Mouse (Mus musculus) left cerebral cortex, postnatal 10 days (tissue): ENCODE results near the gene Tyk2. TPM values are rescaled to one million over a fixed set of nuclear protein-coding genes. Genes with fewer than 3 reads are reported as not detected.
A peak's percentile ranks its signal among the peaks of the same experiment; 100 is the strongest.

Experiments used
- DNase-seq, 2 experiments: peaks; one replicate each; pipeline ENCODE4 v3.0.0; 2021 to 2022; ENCODE audit warnings: low spot score in 2 of 2, mixed read lengths in 1 of 2; ENCODE audit errors: extremely low spot score in 1 of 2
- intact Hi-C: fragments of 180-260 bp; cut with DNase I; formaldehyde crosslinking; loops from one replicate; pipeline ENCODE4 v1.15.1; 2025
- total RNA-seq, 2 experiments: library from RNA; stranded (reverse); gene quantifications; 2 replicates each; pipeline ENCODE4 v1.2.3; 2021

The Tyk2 gene
- total RNA-seq, 2 experiments from 2014 or later, result 11.2 to 13.2 TPM

GRCm38 (mm10) chr9:21125502-21126258 lies 5.4 kb downstream of the Tyk2 start:
- no peak for DNase-seq
- intact Hi-C loops, result no loop called here

- no peak for DNase-seq
- intact Hi-C loops, result no loop called here
Measured at GRCm38 (mm10) chr9:21124837-21125236, 6.2 kb downstream of the Tyk2 start.

GRCm38 (mm10) chr9:21121483-21121882 lies 9.6 kb downstream of the Tyk2 start:
- intact Hi-C loops, result no loop called here
- no peak for DNase-seq

- DNase-seq, result no peak
- intact Hi-C loops, result no loop called here
Measured at GRCm38 (mm10) chr9:21117073-21117472, 14.0 kb downstream of the Tyk2 start.

- intact Hi-C loops, result no loop called here
- DNase-seq, result no peak
Measured at GRCm38 (mm10) chr9:21115105-21115504, 15.9 kb downstream of the Tyk2 start.

- intact Hi-C loops, result no loop called here
- no peak for DNase-seq
Measured at GRCm38 (mm10) chr9:21114190-21114589, 16.9 kb downstream of the Tyk2 start.

GRCm38 (mm10) chr9:21113751-21114150 lies 17.3 kb downstream of the Tyk2 start:
- no peak for DNase-seq
- intact Hi-C loops, result no loop called here

- intact Hi-C loops, result no loop called here
- DNase-seq, result no peak
Measured at GRCm38 (mm10) chr9:21107607-21108237, 23.3 kb downstream of the Tyk2 start.

DNA sequence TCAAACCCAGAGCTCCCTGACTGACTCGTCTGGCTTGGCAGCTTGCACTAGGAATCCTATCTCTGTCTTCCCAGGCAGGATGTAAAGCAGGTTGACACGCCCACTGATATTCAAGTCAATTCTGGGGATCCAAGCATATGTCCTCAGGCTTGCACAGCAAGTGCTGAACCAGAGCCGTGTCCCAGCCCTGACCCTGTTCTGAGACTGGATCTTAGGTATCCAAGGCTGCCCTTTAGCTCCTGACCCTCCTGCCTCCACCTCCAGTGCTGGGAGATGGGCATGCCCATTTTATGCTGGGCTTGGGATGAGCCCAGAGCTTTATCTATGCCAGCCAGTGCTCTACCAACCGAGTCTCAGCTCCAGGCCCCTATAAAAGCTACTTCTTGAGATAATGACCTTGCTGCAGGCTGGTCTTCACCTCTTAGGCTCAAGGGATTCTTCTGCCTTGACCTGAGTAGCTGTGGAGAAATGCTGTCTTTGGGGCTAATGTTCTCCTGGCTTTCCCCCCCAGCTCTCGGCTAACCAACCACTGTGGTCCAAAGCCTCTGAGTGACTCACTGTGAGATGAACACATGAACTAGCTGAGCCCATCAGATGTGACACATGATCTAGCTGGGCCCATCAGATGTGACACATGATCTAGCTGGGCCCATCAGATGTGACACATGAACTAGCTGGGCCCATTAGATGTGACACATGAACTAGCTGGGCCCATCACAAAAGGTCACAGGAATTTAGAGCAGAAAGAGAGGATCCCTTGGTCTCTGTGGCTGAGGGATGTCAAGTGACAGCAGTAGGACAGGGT lies 25.1 kb downstream of the Tyk2 start:
- no peak for DNase-seq
- intact Hi-C loops, result no loop called here

DNA sequence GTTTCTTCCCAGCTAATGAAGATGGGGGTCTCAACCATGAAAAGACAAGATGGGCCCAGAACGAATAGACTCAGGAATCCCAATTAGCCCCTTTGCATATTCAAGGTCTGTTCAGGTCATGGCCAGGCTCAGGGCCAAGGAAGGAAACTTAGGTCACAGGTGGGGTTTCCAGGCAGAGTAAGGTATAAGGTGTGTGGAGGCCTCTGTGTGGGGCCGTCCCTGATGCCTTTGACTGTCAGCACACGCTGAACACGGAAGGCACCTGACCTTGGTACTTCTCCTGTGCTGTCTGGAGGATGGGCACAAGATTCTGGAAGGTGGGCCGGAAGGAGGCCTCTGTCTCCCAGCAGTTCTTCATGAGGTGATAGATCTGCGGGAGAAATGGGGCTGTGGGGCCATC lies 26.2 kb downstream of the Tyk2 start:
- intact Hi-C loops, result no loop called here
- no peak for DNase-seq

DNA sequence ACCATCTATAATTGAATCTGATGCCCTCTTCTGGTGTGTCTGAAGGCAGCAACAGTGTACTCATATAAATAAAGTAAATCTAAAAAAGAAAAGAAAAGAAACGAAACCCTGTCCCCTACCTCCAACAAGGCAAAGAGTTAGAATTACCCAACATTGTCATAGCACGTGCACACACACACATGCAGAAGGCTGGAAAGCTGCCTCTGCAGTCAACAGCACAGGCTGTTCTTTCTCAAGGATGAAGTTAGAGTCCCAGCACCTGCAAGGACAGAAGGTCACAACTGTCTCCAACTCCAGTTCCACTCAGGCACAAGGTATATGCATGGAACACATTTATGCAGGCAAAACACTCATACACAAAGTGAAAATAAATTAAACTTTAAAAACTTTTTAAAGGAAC lies 29.0 kb downstream of the Tyk2 start:
- DNase-seq, result no peak
- intact Hi-C loops, result no loop called here

- intact Hi-C loops, result no loop called here
- DNase-seq, result no peak
Measured at GRCm38 (mm10) chr9:21100447-21101161, 30.4 kb downstream of the Tyk2 start.

- DNase-seq, result no peak
Measured at GRCm38 (mm10) chr9:21097793-21098192, 33.2 kb downstream of the Tyk2 start.

DNA sequence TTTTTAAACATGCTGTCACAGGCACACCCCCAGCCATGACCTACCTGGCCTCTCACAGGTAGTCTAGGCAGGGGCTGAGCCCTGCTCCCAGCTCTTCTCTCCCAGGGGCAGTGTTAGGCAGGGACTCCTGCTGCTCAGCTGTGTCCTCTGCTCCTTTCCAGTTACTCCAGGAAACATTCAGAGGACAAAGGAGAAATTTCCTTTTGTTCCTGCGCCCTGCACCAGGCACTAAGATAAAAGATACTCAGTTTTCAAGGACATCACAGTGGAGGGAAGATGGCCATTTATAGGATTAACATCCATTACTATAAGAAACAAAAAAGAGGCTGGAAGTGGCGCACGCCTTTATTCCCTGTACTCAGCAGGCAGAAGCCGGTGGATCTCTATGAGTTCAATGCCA lies 35.1 kb downstream of the Tyk2 start:
- intact Hi-C loops, result no loop called here
- no peak for DNase-seq

More at GRCm38 (mm10) chr9:21097793-21098192, 33.2 kb downstream of the Tyk2 start:
- intact Hi-C loops, result no loop called here

DNA sequence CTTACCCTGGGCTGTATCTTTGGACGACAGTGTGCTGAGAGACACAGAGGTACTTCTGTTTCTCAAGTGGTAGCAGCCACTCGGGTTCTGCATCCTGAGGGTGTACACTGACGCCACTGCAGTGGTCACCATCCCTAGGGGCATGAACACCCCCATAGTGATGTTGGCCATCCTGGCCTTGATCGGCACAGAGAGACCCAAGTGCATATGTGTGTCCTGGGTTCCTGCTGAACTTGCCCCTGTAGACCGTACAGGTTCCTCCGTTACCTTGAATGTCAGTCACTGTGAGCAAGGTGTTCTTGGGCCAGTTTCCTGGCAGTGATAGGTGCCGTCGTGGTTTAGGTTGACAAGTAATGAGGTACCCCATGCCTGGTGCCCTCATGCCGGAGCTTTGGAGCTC lies 37.6 kb downstream of the Tyk2 start:
- intact Hi-C loops, result loop anchor here (5.0 kb wide), 1 partner anchor 39 kb away; the partner anchor contains the start of gene Tyk2
- no peak for DNase-seq

- peak; percentile 97 to 99 for DNase-seq
- intact Hi-C loops, result loop anchor here (5.0 kb wide), 1 partner anchor 40 kb away; the partner anchor contains the start of gene Tyk2
Measured at GRCm38 (mm10) chr9:21091707-21092320, 39.2 kb downstream of the Tyk2 start, which contains the start of the genes Gm38431 and Raver1. Gm38431 (minus strand) TSS chr9:21091997. Raver1 (minus strand) TSS chr9:21092008.

DNA sequence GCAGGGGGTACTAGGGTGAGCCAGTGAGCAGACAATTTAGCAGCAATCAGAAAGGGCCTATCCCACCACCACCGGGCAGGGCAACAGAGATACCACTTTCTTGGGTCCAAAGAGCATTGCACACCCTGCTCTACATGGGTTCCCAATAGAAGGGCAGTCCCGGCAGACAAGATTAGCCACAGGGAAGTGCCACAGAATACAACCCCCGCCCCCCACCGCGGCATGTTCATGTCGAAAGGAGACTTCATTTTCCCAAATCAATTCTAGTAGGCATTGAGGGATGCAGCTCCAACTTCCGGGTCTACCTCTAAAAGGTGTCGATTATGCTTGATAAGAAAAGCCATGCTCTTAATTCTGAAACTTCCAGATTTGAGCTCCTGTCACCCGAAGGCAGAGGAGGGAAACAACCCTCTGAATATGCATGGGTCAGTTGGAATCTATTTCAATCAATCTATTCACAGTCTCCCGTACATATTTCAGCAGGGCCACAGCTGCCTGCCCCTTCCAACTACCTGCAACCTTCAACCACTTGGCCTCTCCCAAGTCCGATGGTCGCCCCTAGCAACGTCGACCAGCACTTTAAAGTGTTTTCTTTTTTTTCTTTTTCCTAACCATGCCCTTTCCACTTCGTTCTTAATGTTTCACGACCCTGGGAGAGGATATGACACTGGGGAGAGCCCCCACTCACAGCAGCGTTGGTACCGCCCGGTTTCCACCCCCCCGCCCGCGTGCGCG lies 39.9 kb downstream of the Tyk2 start:
- no peak for DNase-seq
- intact Hi-C loops, result loop anchor here (5.0 kb wide), 1 partner anchor 41 kb away; the partner anchor contains the start of gene Tyk2

DNA sequence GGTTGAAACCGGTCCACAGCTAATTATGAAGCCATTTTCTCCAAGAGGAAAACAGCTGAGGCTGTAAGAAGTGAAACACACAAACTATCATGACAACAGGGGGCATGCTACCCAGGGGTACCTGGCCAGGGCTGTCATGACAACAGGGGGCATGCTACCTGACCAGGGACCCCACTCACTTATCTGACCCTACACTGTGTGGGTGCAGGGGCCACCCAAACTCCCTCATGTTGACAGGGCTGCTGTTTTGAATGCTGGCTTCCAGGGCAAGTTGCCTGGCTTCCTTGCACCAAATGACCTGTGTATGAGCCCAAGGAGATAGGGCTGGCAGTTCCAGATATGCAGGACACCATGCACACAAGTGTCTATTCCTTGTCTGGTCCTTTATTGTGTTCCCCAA lies 40.5 kb downstream of the Tyk2 start:
- intact Hi-C loops, result loop anchor here (5.0 kb wide), 1 partner anchor 42 kb away; the partner anchor contains the start of gene Tyk2
- DNase-seq, result no peak
